Mouse (Mus musculus): ENCODE results near the gene Ube2g1.

Gene Ube2g1

GRCm38 (mm10) chr11:72606694-72607407, at the start of gene Ube2g1:
Ube2g1 (plus strand) TSS chr11:72607283.
- peak; percentile 98 to 99 for DNase-seq

- no peak for DNase-seq
Measured at GRCm38 (mm10) chr11:72558155-72558554, 48.9 kb upstream of the Ube2g1 start.

GRCm38 (mm10) chr11:72560661-72561060, 46.4 kb upstream of the Ube2g1 start:
- DNase-seq: no peak

- DNase-seq: peak in 1 of 2 experiments; percentile 17
Measured at GRCm38 (mm10) chr11:72564232-72564807, 42.8 kb upstream of the Ube2g1 start.

GRCm38 (mm10) chr11:72566304-72566703, 40.8 kb upstream of the Ube2g1 start:
- no peak for DNase-seq

- no peak for DNase-seq
Measured at GRCm38 (mm10) chr11:72566816-72567338, 40.2 kb upstream of the Ube2g1 start.

GRCm38 (mm10) chr11:72569051-72569450, 38.0 kb upstream of the Ube2g1 start:
- DNase-seq: peak in 1 of 2 experiments; percentile 10

- no peak for DNase-seq
Measured at GRCm38 (mm10) chr11:72569671-72570318, 37.3 kb upstream of the Ube2g1 start.

- peak; percentile 78 to 83 for DNase-seq
Measured at GRCm38 (mm10) chr11:72570319-72570979, 36.6 kb upstream of the Ube2g1 start.

- DNase-seq: peak; percentile 12 to 46
Measured at GRCm38 (mm10) chr11:72573819-72574218, 33.3 kb upstream of the Ube2g1 start.

- DNase-seq: peak in 1 of 2 experiments; percentile 6
Measured at GRCm38 (mm10) chr11:72576111-72576465, 31.0 kb upstream of the Ube2g1 start.

- peak; percentile 24 to 48 for DNase-seq
Measured at GRCm38 (mm10) chr11:72576466-72577351, 30.4 kb upstream of the Ube2g1 start.

- DNase-seq: no peak
Measured at GRCm38 (mm10) chr11:72578471-72578870, 28.6 kb upstream of the Ube2g1 start.

- DNase-seq: peak; percentile 74 to 82
Measured at GRCm38 (mm10) chr11:72581609-72582447, 25.3 kb upstream of the Ube2g1 start.

- DNase-seq: no peak
Measured at GRCm38 (mm10) chr11:72582448-72582705, 24.7 kb upstream of the Ube2g1 start.

GRCm38 (mm10) chr11:72583092-72583491, 24.0 kb upstream of the Ube2g1 start:
- DNase-seq: no peak

- no peak for DNase-seq
Measured at GRCm38 (mm10) chr11:72586570-72586969, 20.5 kb upstream of the Ube2g1 start.

- peak; percentile 18 to 29 for DNase-seq
Measured at GRCm38 (mm10) chr11:72587537-72588233, 19.4 kb upstream of the Ube2g1 start.

GRCm38 (mm10) chr11:72595010-72595737, 11.9 kb upstream of the Ube2g1 start:
- no peak for DNase-seq

GRCm38 (mm10) chr11:72597780-72598179, 9.3 kb upstream of the Ube2g1 start:
- DNase-seq: no peak

Measured in lung, adult 18-20 months (tissue).